Mouse (Mus musculus): ENCODE measurements around the gene Nccrp1.
A peak's percentile ranks its signal among the peaks of the same experiment; 100 is the strongest.
"Not testable (repeated sequence)": the region's sequence is repeated elsewhere in the genome, so short reads cannot be mapped to it uniquely, and the experiment has no call there.

Gene Nccrp1

GRCm38 (mm10) chr7:28522536-28522935, 24.5 kb downstream of the Nccrp1 start, which contains the start of gene Ifnl3:
TSS of gene Ifnl3 (plus strand) at chr7:28522836.
- not testable (repeated sequence) for DNase-seq (ENCODE audit: low read depth, low spot score)

- DNase-seq (ENCODE audit: low read depth, low spot score) = no peak
Observed at GRCm38 (mm10) chr7:28511441-28511840, 35.6 kb downstream of the Nccrp1 start.

GRCm38 (mm10) chr7:28510405-28510974, 36.6 kb downstream of the Nccrp1 start, which contains the start of gene Ifnl2:
TSS of gene Ifnl2 (minus strand) at chr7:28510455.
- not testable (repeated sequence) for DNase-seq (ENCODE audit: low read depth, low spot score)

GRCm38 (mm10) chr7:28509121-28509520, 37.9 kb downstream of the Nccrp1 start:
- not testable (repeated sequence) for DNase-seq (ENCODE audit: low read depth, low spot score)

- DNase-seq (ENCODE audit: low read depth, low spot score) = peak; percentile 31
Observed at GRCm38 (mm10) chr7:28505585-28505984, 41.5 kb downstream of the Nccrp1 start.

- DNase-seq (ENCODE audit: low read depth, low spot score) = no peak
Observed at GRCm38 (mm10) chr7:28495426-28495825, 51.6 kb downstream of the Nccrp1 start.
